Mouse (Mus musculus) heart, embryonic 16.5 days (tissue): Measurements from ENCODE around the gene Madcam1. TPM values are rescaled to one million over a fixed set of nuclear protein-coding genes. Genes with fewer than 3 reads are reported as not detected.

Experiments
- ATAC-seq: fragments of 200-750 bp; cut with Nextera tagmentation; replicated peaks from 2 replicates; pipeline ENCODE4 v1.8.0; 2017; ENCODE audit warnings: moderate number of reproducible peaks; ENCODE audit not compliant: insufficient read depth, low FRiP score; ENCODE audit errors: extremely low read depth
- H3K27ac ChIP-seq: fragments of 300-500 bp; sonication (generic); 2 replicates; pipeline ENCODE4 v1.5.1; 2014; ENCODE audit warnings: mild to moderate bottlenecking, low read length, control low read depth, moderate library complexity
- H3K27me3 ChIP-seq: fragments of 300-500 bp; sonication (generic); 2 replicates; pipeline ENCODE4 v1.6.1; 2014; ENCODE audit warnings: low read length, mixed read lengths; ENCODE audit not compliant: control insufficient read depth, insufficient read depth
- H3K36me3 ChIP-seq: fragments of 300-500 bp; sonication (generic); 2 replicates; pipeline ENCODE4 v1.6.1; 2014; ENCODE audit not compliant: control insufficient read depth, insufficient read depth
- H3K4me1 ChIP-seq: fragments of 300-500 bp; sonication (generic); 2 replicates; pipeline ENCODE4 v1.6.1; 2014; ENCODE audit warnings: low read length, mixed read lengths; ENCODE audit not compliant: control insufficient read depth, insufficient read depth
- H3K4me2 ChIP-seq: fragments of 300-500 bp; sonication (generic); 2 replicates; pipeline ENCODE4 v1.6.1; 2014; ENCODE audit warnings: low read depth, mild to moderate bottlenecking, control low read depth, low read length
- H3K4me3 ChIP-seq: fragments of 300-500 bp; sonication (generic); 2 replicates; pipeline ENCODE4 v1.5.1; 2014; ENCODE audit warnings: mild to moderate bottlenecking, control low read depth, low read length
- H3K9ac ChIP-seq: fragments of 300-500 bp; sonication (generic); 2 replicates; pipeline ENCODE4 v1.6.1; 2014; ENCODE audit warnings: low read length, control low read depth
- H3K9me3 ChIP-seq: fragments of 300-500 bp; sonication (generic); replicated peaks from 2 replicates; pipeline ENCODE4 v1.6.1; 2016; ENCODE audit warnings: low read length; ENCODE audit not compliant: control insufficient read depth
- WGBS: fragments of 180-500 bp; shearing (Covaris S2); extraction: QIAGEN DNeasy Blood & Tissue Kit; methylation state at CpG from one replicate; pipeline ENCODE4 v1.1.7; 2014; 5-methylcytosine and 5-hydroxymethylcytosine counted together
- polyA plus RNA-seq: library from polyadenylated mRNA; unstranded; fragments of >200 nt; fragmentation: Nextera tagmentation; extraction: Ambion mirVana; gene quantifications from 2 replicates; pipeline ENCODE4 v1.2.1, GENCODE M21; 2015

Madcam1 gene
- polyA plus RNA-seq, 1 experiment from 2014 or later: 1.8 TPM

DNA sequence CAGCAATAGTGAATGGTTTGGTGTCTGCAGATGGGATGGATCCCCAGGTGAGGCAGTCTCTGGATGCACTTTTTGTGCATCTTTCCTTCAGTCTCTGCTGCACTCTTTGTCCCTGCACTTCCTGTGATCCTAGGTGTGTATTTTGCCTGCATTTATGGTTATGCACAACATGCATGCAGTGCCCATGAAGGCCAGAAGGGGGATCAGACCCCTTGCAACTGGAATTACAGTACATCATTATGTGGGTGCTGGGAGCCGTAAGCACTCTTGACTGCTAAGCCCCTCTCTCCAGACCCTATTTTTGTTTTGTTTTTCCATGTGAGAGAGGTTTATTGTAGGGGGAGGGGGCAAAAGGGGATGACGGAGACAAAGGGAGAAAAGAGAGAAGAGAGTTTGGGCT, 4.1 kb upstream of the Madcam1 start:
- Histone ChIP-seq H3K9me3 (0 out of 2 replicates have a peak, but pooled peaks cover 2% of the 10 kb centered on the region), H3K27ac (no peak overlapping the region), H3K4me1 (no peaks in the 10 kb centered on the region), H3K36me3 (no peaks in the 10 kb centered on the region), H3K9ac (no peak overlapping the region), H3K27me3 (peaks cover 7% of the 10 kb centered on the region), H3K4me3 (no peak overlapping the region), H3K4me2 (no peak overlapping the region)
- ATAC-seq: no peak
- WGBS: 84% methylated on average over 2 of the region's 2 CpGs

DNA sequence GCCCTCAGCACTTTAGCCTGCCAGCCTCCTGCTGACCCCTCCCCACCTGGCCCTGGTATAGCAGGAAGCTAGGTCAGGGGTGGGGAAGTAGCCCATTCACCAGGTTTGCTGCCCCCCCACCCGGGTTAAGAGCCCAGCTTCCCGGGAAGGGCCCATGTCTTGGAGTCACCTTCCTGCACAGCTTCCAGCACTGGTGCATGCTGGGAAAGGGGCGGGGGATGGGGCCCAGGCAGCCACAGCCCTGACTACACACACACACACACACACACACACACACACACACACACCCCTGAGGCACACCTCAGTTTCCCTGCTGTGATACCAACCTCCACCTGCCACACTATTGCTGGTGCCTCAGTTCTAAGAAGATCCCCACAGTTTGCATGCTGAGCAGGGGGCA, 2.5 kb upstream of the Madcam1 start:
- 40% methylated on average over 3 of the region's 3 CpGs for WGBS
- H3K9ac ChIP-seq: no peak overlapping the region
- H3K27ac ChIP-seq: no peak overlapping the region
- no peak overlapping the region for H3K4me2 ChIP-seq
- ATAC-seq: no peak; the same call in 1 of the 2 replicates
- H3K9me3 ChIP-seq: 0 out of 2 replicates have a peak, but pooled peaks cover 2% of the 10 kb centered on the region
- H3K4me1 ChIP-seq: no peaks in the 10 kb centered on the region
- H3K36me3 ChIP-seq: no peaks in the 10 kb centered on the region
- no peak overlapping the region for H3K4me3 ChIP-seq
- 0 out of 2 replicates have a peak, but pooled peaks cover 3% of the 10 kb centered on the region for H3K27me3 ChIP-seq

DNA sequence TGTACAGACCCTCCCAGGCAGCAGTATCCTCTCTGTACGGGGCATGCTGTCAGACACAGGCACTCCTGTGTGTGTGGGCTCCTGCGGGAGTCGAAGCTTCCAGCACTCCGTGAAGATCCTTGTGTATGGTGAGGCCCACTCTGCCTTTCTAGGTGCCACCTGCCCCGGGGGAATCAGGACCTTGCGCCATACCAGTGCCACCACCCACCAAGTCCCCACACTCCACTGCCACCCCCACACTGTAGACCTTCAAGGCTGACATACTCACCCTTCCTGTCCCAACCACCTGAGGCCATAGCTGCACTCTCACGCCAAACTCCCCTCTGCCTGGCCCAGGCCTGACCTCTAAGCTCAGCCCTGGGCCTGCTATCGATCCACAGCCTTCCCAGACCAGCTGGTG, 692 bp downstream of the Madcam1 start:
- Histone ChIP-seq H3K9ac (no peak overlapping the region), H3K27ac (no peak overlapping the region), H3K4me2 (no peak overlapping the region), H3K9me3 (0 out of 2 replicates have a peak, but pooled peaks cover 2% of the 10 kb centered on the region), H3K27me3 (0 out of 2 replicates have a peak, but pooled peaks cover 3% of the 10 kb centered on the region), H3K4me3 (no peak overlapping the region), H3K36me3 (no peaks in the 10 kb centered on the region), H3K4me1 (peaks cover 5% of the 10 kb centered on the region)
- no peak for ATAC-seq
- 83% methylated on average over 8 of the region's 8 CpGs for WGBS

DNA sequence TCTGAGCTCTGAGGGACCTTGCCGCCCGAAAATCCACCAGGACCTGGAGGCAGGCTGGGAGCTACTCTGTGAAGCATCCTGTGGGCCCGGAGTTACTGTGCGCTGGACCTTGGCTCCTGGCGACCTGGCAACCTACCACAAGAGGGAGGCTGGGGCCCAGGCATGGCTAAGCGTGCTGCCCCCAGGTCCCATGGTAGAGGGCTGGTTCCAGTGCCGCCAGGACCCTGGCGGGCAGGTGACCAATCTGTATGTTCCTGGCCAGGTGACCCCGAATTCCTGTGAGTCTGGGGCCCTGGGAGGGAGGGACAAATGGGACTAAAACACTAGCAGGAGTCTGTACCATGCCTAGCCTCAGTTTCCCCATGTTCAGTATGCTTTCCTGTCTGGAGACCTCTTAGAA, 2.1 kb downstream of the Madcam1 start:
- no peak for ATAC-seq

DNA sequence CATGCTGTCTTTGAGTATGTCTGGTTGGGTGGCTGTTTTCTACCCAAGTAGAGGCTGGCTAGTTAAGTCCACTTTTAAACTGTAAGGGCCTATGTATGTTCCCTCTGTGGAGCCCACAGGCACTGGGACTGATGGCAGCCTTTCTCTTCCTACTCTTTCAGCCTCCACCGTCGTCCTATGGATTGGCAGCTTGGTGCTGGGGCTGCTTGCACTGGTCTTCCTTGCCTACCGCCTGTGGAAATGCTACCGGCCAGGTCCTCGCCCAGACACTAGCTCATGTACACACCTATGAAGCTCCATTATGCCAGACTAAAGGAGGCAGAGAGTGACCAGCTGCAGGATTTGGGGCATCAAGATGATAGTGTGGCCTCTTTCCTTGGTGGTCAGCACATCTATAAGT, 3.7 kb downstream of the Madcam1 start:
- no peak overlapping the region for H3K4me3 ChIP-seq
- H3K9me3 ChIP-seq: no peaks in the 10 kb centered on the region
- no peak overlapping the region for H3K27ac ChIP-seq
- no peak overlapping the region for H3K9ac ChIP-seq
- no peak for ATAC-seq
- peaks cover 14% of the 10 kb centered on the region for H3K4me1 ChIP-seq
- H3K27me3 ChIP-seq: 0 out of 2 replicates have a peak, but pooled peaks cover 3% of the 10 kb centered on the region
- no peaks in the 10 kb centered on the region for H3K36me3 ChIP-seq
- H3K4me2 ChIP-seq: no peak overlapping the region
- 84% methylated on average over 5 of the region's 5 CpGs for WGBS

More for the DNA sequence above, 2.1 kb downstream of the Madcam1 start:
- H3K4me1 ChIP-seq: peaks cover 14% of the 10 kb centered on the region
- no peak overlapping the region for H3K9ac ChIP-seq
- H3K27ac ChIP-seq: no peak overlapping the region
- no peak overlapping the region for H3K4me2 ChIP-seq
- H3K4me3 ChIP-seq: no peak overlapping the region
- H3K9me3 ChIP-seq: no peaks in the 10 kb centered on the region
- 0 out of 2 replicates have a peak, but pooled peaks cover 3% of the 10 kb centered on the region for H3K27me3 ChIP-seq
- no peaks in the 10 kb centered on the region for H3K36me3 ChIP-seq
- 67% methylated on average over 9 of the region's 9 CpGs for WGBS

DNA sequence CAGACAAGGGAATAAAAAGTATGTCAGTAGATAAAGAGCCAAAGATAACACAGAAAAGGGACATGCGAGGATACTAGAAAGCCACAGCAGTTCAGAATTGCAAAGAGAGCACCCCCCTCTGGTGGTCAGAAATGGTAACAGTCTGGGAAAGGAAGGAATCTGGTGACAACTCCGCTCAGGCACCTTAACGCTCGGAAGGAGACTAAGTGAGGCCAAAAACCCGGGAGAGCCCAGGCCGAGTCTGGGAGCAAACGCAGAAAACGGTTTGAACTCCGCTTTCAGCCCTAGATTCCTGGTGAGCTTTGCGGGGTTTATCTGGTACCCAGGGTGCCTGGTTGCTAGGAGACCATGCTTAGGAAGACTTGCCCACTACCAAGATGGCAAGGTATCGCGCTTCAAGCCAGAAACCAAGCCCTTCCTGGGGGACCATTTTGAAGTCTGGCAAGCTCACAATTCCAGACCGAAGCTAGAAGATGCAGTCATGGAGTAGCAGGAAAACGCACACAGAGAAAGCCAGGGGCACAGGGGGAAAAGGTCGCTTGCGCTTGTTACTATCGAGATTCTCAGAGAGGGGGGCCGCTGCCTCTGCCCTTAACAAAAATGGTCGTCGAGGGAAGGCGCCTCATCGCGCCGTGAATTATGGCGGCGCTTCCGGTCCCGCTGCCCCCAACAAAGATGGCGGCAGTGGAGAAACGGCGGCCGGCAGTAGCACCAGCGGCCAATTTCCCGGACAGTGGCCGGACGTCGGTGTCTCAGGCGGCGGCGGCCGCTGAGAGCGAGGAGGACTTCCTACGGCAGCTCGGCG, 4.6 kb downstream of the Madcam1 start, which contains the start of gene Tpgs1:
Tpgs1 (plus strand) TSS at position 599 of the 805 bp plus-strand sequence.
- Histone ChIP-seq H3K9ac (peak within 1 kb of the TSS; percentile 91), H3K4me2 (peak within 1 kb of the TSS; percentile 89), H3K27me3 (0 out of 2 replicates have a peak, but pooled peaks cover 3% of the 10 kb centered on the region), H3K9me3 (no peaks in the 10 kb centered on the region), H3K4me3 (peak within 1 kb of the TSS; percentile 99), H3K27ac (peak within 1 kb of the TSS; percentile 94), H3K4me1 (peaks cover 14% of the 10 kb centered on the region), H3K36me3 (no peaks in the 10 kb centered on the region)
- ATAC-seq: peak; percentile 81
- 0% methylated on average over 45 of the region's 45 CpGs for whole genome bisulfite sequencing

DNA sequence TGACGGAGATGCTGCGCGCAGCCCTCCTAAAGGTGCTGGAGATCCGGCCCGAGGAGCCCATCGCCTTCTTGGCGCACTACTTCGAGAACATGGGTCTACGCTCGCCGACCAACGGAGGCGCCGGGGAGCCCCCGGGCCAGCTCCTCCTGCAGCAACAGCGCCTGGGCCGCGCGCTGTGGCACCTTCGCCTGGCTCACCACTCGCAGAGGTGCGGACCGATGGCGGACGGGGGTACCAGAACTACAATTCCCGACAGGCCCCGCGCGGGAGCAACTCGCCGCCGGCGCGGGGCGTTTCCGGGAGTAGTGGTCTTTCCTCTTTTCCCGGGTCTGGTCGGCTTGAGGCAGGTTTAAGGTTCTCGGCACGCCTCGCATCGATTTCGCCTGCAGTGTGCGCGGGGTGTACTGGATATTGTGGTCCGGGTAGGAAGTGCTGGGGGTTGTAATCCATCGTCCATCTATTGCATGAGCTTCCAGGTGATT, 5.3 kb downstream of the Madcam1 start:
- ATAC-seq: peak; percentile 45
- peak overlapping the region; percentile 99 for H3K4me3 ChIP-seq
- under 1% methylated on average over 47 of the region's 47 CpGs for WGBS

DNA sequence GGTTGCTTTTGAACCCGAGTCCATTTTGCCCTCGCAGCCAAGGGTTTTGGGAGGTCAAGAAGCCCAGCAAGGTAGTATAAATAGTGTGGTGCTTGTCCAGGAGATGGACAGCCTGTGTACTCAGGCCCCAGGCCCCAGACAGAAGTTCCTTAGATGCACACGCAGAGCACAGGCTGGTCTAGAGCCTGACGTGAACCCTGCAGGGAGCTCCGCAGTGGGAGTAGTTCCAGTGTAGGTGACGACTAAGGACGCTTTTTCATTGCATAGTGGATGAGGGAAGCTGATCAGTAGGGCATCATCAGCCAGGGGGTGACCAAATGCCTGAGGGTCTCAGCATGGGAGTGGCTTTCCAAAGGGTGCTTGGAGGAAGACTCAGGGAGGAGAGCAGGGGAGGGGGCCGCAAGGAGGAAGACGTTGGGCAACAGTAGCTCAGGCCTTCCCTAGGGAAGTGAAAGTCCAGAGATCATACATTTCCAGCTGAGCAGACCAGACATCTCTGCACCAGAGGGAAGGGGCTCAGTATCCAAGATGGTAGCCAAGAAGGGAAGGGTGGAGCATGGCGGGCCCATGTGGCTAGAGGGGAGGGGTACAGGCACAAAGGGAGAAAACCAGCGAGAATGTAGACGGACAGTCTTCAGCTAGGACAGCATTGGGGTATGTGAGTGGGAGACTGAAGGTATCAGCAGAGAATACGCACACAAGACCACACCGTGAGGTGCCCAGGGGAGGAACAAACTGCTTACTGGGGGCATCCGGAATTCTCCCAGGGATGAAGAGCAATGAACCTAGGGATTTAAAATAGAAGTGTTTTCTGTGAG, 5.9 kb downstream of the Madcam1 start:
- ATAC-seq: 0 out of 2 replicates have a peak, but pooled peaks have one; percentile 4
- Histone ChIP-seq H3K9ac (peak overlapping the region; percentile 91), H3K4me1 (peaks cover 14% of the 10 kb centered on the region), H3K4me2 (peak overlapping the region; percentile 89), H3K9me3 (no peaks in the 10 kb centered on the region), H3K27me3 (0 out of 2 replicates have a peak, but pooled peaks cover 2% of the 10 kb centered on the region), H3K36me3 (no peaks in the 10 kb centered on the region), H3K4me3 (peak overlapping the region; percentile 99), H3K27ac (peak overlapping the region; percentile 94)
- WGBS: 36% methylated on average over 15 of the region's 15 CpGs

More for the DNA sequence above, 5.3 kb downstream of the Madcam1 start:
- Histone ChIP-seq H3K27me3 (0 out of 2 replicates have a peak, but pooled peaks cover 3% of the 10 kb centered on the region), H3K36me3 (no peaks in the 10 kb centered on the region), H3K9me3 (no peaks in the 10 kb centered on the region), H3K9ac (peak overlapping the region; percentile 91), H3K27ac (peak overlapping the region; percentile 94), H3K4me1 (peaks cover 14% of the 10 kb centered on the region), H3K4me2 (peak overlapping the region; percentile 89)
